Mouse (Mus musculus) stomach, embryonic 16.5 days (tissue): Measurements from ENCODE around the gene Pde4d. TPM values are rescaled to one million over a fixed set of nuclear protein-coding genes. Genes with fewer than 3 reads are reported as not detected.
A peak's percentile ranks its signal among the peaks of the same experiment; 100 is the strongest.

Source experiments
- ATAC-seq: fragments of 200-750 bp; cut with Nextera tagmentation; 2 replicates; pipeline ENCODE4 v1.8.0; 2017; ENCODE audit warnings: moderate number of reproducible peaks, moderate TSS enrichment; ENCODE audit not compliant: insufficient read depth, low FRiP score
- H3K27ac ChIP-seq: fragments of 300-500 bp; sonication (generic); 2 replicates; pipeline ENCODE4 v1.5.1; 2014; ENCODE audit warnings: low read length
- H3K27me3 ChIP-seq: fragments of 300-500 bp; sonication (generic); 2 replicates; pipeline ENCODE4 v1.6.1; 2014; ENCODE audit warnings: low read length, control low read depth, mixed read lengths; ENCODE audit not compliant: control insufficient read depth, insufficient read depth
- H3K36me3 ChIP-seq: fragments of 300-500 bp; sonication (generic); 2 replicates; pipeline ENCODE4 v1.6.1; 2014; ENCODE audit warnings: low read length; ENCODE audit not compliant: control insufficient read depth, insufficient read depth
- H3K4me1 ChIP-seq: fragments of 300-500 bp; sonication (generic); 2 replicates; pipeline ENCODE4 v1.6.1; 2014; ENCODE audit warnings: low read length, control low read depth, mixed read lengths; ENCODE audit not compliant: control insufficient read depth, insufficient read depth
- H3K4me2 ChIP-seq: fragments of 300-500 bp; sonication (generic); 2 replicates; pipeline ENCODE4 v1.6.1; 2014; ENCODE audit warnings: low read depth, low read length, mixed read lengths
- H3K4me3 ChIP-seq: fragments of 300-500 bp; sonication (generic); replicated peaks from 2 replicates; pipeline ENCODE4 v1.5.1; 2014; ENCODE audit warnings: mild to moderate bottlenecking, low read length
- H3K9ac ChIP-seq: fragments of 300-500 bp; sonication (generic); 2 replicates; pipeline ENCODE4 v1.6.1; 2014; ENCODE audit warnings: low read length
- H3K9me3 ChIP-seq: fragments of 300-500 bp; sonication (generic); replicated peaks from 2 replicates; pipeline ENCODE4 v1.6.1; 2016; ENCODE audit warnings: low read length, control low read depth; ENCODE audit not compliant: control insufficient read depth
- WGBS: fragments of 180-500 bp; shearing (Covaris S2); extraction: QIAGEN DNeasy Blood & Tissue Kit; methylation state at CpG from one replicate; pipeline ENCODE4 v1.1.7; 2014; 5-methylcytosine and 5-hydroxymethylcytosine counted together
- polyA plus RNA-seq: library from polyadenylated mRNA; unstranded; fragments of >200 nt; fragmentation: Nextera tagmentation; extraction: Ambion mirVana; gene quantifications from 2 replicates; pipeline ENCODE4 v1.2.1, GENCODE M21; 2015

The Pde4d gene
- polyA plus RNA-seq, 1 experiment from 2014 or later: 22.1 TPM

GRCm38 (mm10) chr13:109802201-109802600, 1352.5 kb downstream of the Pde4d start:
- H3K4me2 ChIP-seq: no peak overlapping the region

GRCm38 (mm10) chr13:109806193-109806966, 1356.6 kb downstream of the Pde4d start:
- H3K4me3 ChIP-seq: no peak overlapping the region
- ATAC-seq: no peak
- H3K4me2 ChIP-seq: no peak overlapping the region
- peaks cover 10% of the 10 kb centered on the region; the same call in 1 of the 2 replicates for H3K4me1 ChIP-seq
- no peaks in the 10 kb centered on the region for H3K9me3 ChIP-seq
- H3K27ac ChIP-seq: no peak overlapping the region
- no peak overlapping the region for H3K9ac ChIP-seq
- H3K27me3 ChIP-seq: no peaks in the 10 kb centered on the region
- WGBS: 90% methylated on average over 5 of the region's 5 CpGs
- no peaks in the 10 kb centered on the region for H3K36me3 ChIP-seq

More at GRCm38 (mm10) chr13:109802201-109802600, 1352.5 kb downstream of the Pde4d start:
- WGBS: 39% methylated on average over 4 of the region's 4 CpGs
- H3K4me3 ChIP-seq: no peak overlapping the region
- H3K9me3 ChIP-seq: no peaks in the 10 kb centered on the region
- 0 out of 2 replicates have a peak, but pooled peaks cover 3% of the 10 kb centered on the region for H3K4me1 ChIP-seq
- no peak for ATAC-seq
- no peaks in the 10 kb centered on the region for H3K36me3 ChIP-seq
- no peak overlapping the region for H3K27ac ChIP-seq
- H3K27me3 ChIP-seq: no peaks in the 10 kb centered on the region
- no peak overlapping the region for H3K9ac ChIP-seq

GRCm38 (mm10) chr13:109807036-109807435, 1357.3 kb downstream of the Pde4d start:
- H3K36me3 ChIP-seq: no peaks in the 10 kb centered on the region
- 74% methylated on average over 2 of the region's 2 CpGs for WGBS
- no peak for ATAC-seq

GRCm38 (mm10) chr13:109807446-109807845, 1357.7 kb downstream of the Pde4d start:
- 27% methylated on average over 3 of the region's 3 CpGs for WGBS
- Histone ChIP-seq H3K36me3 (no peaks in the 10 kb centered on the region), H3K4me2 (no peak overlapping the region), H3K9ac (no peak overlapping the region), H3K27me3 (no peaks in the 10 kb centered on the region), H3K4me3 (no peak overlapping the region), H3K9me3 (no peaks in the 10 kb centered on the region), H3K27ac (0 out of 2 replicates have a peak overlapping the region, but pooled peaks have one; percentile 13), H3K4me1 (peaks cover 7% of the 10 kb centered on the region; the same call in 1 of the 2 replicates)
- peak; percentile 71 for ATAC-seq

More at GRCm38 (mm10) chr13:109807036-109807435, 1357.3 kb downstream of the Pde4d start:
- no peak overlapping the region for H3K9ac ChIP-seq
- no peaks in the 10 kb centered on the region for H3K27me3 ChIP-seq
- H3K4me1 ChIP-seq: peaks cover 10% of the 10 kb centered on the region; the same call in 1 of the 2 replicates
- H3K27ac ChIP-seq: no peak overlapping the region
- no peak overlapping the region for H3K4me3 ChIP-seq
- H3K9me3 ChIP-seq: no peaks in the 10 kb centered on the region
- no peak overlapping the region for H3K4me2 ChIP-seq

GRCm38 (mm10) chr13:109808039-109808438, 1358.3 kb downstream of the Pde4d start:
- Histone ChIP-seq H3K27me3 (no peaks in the 10 kb centered on the region), H3K9me3 (no peaks in the 10 kb centered on the region), H3K4me3 (no peak overlapping the region), H3K4me2 (no peak overlapping the region), H3K36me3 (no peaks in the 10 kb centered on the region), H3K27ac (peak overlapping the region; percentile 13; the same call in 1 of the 2 replicates), H3K9ac (no peak overlapping the region), H3K4me1 (peaks cover 7% of the 10 kb centered on the region; the same call in 1 of the 2 replicates)
- ATAC-seq: peak; percentile 29; the same call in 1 of the 2 replicates
- WGBS: 59% methylated on average over 6 of the region's 6 CpGs

- Histone ChIP-seq H3K27me3 (no peaks in the 10 kb centered on the region), H3K4me2 (no peak overlapping the region), H3K9ac (no peak overlapping the region), H3K4me1 (peaks cover 7% of the 10 kb centered on the region; the same call in 1 of the 2 replicates), H3K4me3 (no peak overlapping the region), H3K36me3 (no peaks in the 10 kb centered on the region), H3K27ac (no peak overlapping the region), H3K9me3 (no peaks in the 10 kb centered on the region)
- ATAC-seq: no peak
- WGBS: 79% methylated on average over 7 of the region's 7 CpGs
Observed at GRCm38 (mm10) chr13:109808946-109809345, 1359.2 kb downstream of the Pde4d start.

- Histone ChIP-seq H3K9ac (no peak overlapping the region), H3K27me3 (no peaks in the 10 kb centered on the region), H3K4me1 (peaks cover 7% of the 10 kb centered on the region; the same call in 1 of the 2 replicates), H3K4me2 (no peak overlapping the region), H3K27ac (no peak overlapping the region), H3K9me3 (no peaks in the 10 kb centered on the region), H3K4me3 (no peak overlapping the region), H3K36me3 (no peaks in the 10 kb centered on the region)
- WGBS: 74% methylated on average over 4 of the region's 4 CpGs
- ATAC-seq: no peak
Observed at GRCm38 (mm10) chr13:109809646-109810045, 1359.9 kb downstream of the Pde4d start.

- no peaks in the 10 kb centered on the region for H3K36me3 ChIP-seq
- H3K27ac ChIP-seq: no peak overlapping the region
- no peak overlapping the region for H3K4me3 ChIP-seq
- WGBS: 86% methylated on average over 4 of the region's 4 CpGs
- no peak overlapping the region for H3K4me2 ChIP-seq
- H3K9me3 ChIP-seq: no peaks in the 10 kb centered on the region
- H3K9ac ChIP-seq: no peak overlapping the region
- no peak for ATAC-seq
- no peaks in the 10 kb centered on the region for H3K4me1 ChIP-seq
- no peaks in the 10 kb centered on the region for H3K27me3 ChIP-seq
Observed at GRCm38 (mm10) chr13:109813924-109814323, 1364.2 kb downstream of the Pde4d start.

- Histone ChIP-seq H3K9me3 (no peaks in the 10 kb centered on the region), H3K9ac (no peak overlapping the region), H3K27me3 (no peaks in the 10 kb centered on the region), H3K4me2 (no peak overlapping the region), H3K27ac (no peak overlapping the region), H3K4me1 (peaks cover 30% of the 10 kb centered on the region), H3K4me3 (no peak overlapping the region), H3K36me3 (no peaks in the 10 kb centered on the region)
- WGBS: 72% methylated on average over 3 of the region's 3 CpGs
- ATAC-seq: no peak
Observed at GRCm38 (mm10) chr13:109819071-109819470, 1369.3 kb downstream of the Pde4d start.
